Mouse (Mus musculus) heart, embryonic 13.5 days (tissue): ENCODE results near the gene Cox8a. TPM values are rescaled to one million over a fixed set of nuclear protein-coding genes. Genes with fewer than 3 reads are reported as not detected.
A peak's percentile ranks its signal among the peaks of the same experiment; 100 is the strongest.

Experiments
- ATAC-seq: fragments of 200-750 bp; cut with Nextera tagmentation; 2 replicates; pipeline ENCODE4 v1.8.0; 2017; ENCODE audit warnings: moderate TSS enrichment; ENCODE audit not compliant: insufficient number of reproducible peaks, low FRiP score, low TSS enrichment; ENCODE audit errors: extremely low read depth
- H3K27ac ChIP-seq: fragments of 300-500 bp; sonication (generic); replicated peaks from 2 replicates; pipeline ENCODE4 v1.5.1; 2015; ENCODE audit warnings: moderate library complexity, mild to moderate bottlenecking, inconsistent platforms
- H3K27me3 ChIP-seq: fragments of 300-500 bp; sonication (generic); replicated peaks from 2 replicates; pipeline ENCODE4 v1.6.1; 2015; ENCODE audit warnings: mild to moderate bottlenecking, inconsistent platforms
- H3K36me3 ChIP-seq: fragments of 300-500 bp; sonication (generic); 2 replicates; pipeline ENCODE4 v1.6.1; 2015; ENCODE audit warnings: mild to moderate bottlenecking, inconsistent platforms
- H3K4me1 ChIP-seq: fragments of 300-500 bp; sonication (generic); 2 replicates; pipeline ENCODE4 v1.6.1; 2015; ENCODE audit warnings: inconsistent platforms
- H3K4me2 ChIP-seq: fragments of 300-500 bp; sonication (generic); 2 replicates; pipeline ENCODE4 v1.6.1; 2015; ENCODE audit warnings: inconsistent platforms, mild to moderate bottlenecking, moderate library complexity
- H3K4me3 ChIP-seq: fragments of 300-500 bp; sonication (generic); 2 replicates; pipeline ENCODE4 v1.5.1; 2015; ENCODE audit warnings: moderate library complexity, mild to moderate bottlenecking, inconsistent platforms
- H3K9ac ChIP-seq: fragments of 300-500 bp; sonication (generic); 2 replicates; pipeline ENCODE4 v1.6.1; 2015; ENCODE audit warnings: inconsistent platforms, mild to moderate bottlenecking, moderate library complexity
- H3K9me3 ChIP-seq: fragments of 300-500 bp; sonication (generic); 2 replicates; pipeline ENCODE4 v1.6.1; 2016; ENCODE audit warnings: inconsistent platforms
- WGBS: fragments of 180-500 bp; shearing (Covaris S2); methylation state at CpG from one replicate; pipeline ENCODE4 v1.1.7; 2015; ENCODE audit warnings: mixed read lengths; 5-methylcytosine and 5-hydroxymethylcytosine counted together
- polyA plus RNA-seq: library from polyadenylated mRNA; unstranded; fragments of >200 nt; fragmentation: Nextera tagmentation; extraction: Ambion mirVana; gene quantifications from 2 replicates; pipeline ENCODE4 v1.2.1, GENCODE M21; 2015

Gene Cox8a
- polyA plus RNA-seq, 1 experiment from 2014 or later: 1,676 TPM

GRCm38 (mm10) chr19:7168423-7168822 is 49.0 kb downstream of the Cox8a start:
- H3K27me3 ChIP-seq: peaks cover 57% of the 10 kb centered on the region
- no peak for ATAC-seq
- no peaks in the 10 kb centered on the region for H3K36me3 ChIP-seq
- no peaks in the 10 kb centered on the region for H3K9me3 ChIP-seq
- 57% methylated on average over 2 of the region's 2 CpGs for WGBS
- peaks cover 40% of the 10 kb centered on the region for H3K4me1 ChIP-seq
- H3K27ac ChIP-seq: no peak overlapping the region
- H3K9ac ChIP-seq: no peak overlapping the region
- no peak overlapping the region for H3K4me2 ChIP-seq
- no peak overlapping the region for H3K4me3 ChIP-seq

GRCm38 (mm10) chr19:7166767-7167166 is 50.6 kb downstream of the Cox8a start:
- Histone ChIP-seq H3K27ac (no peak overlapping the region), H3K36me3 (no peaks in the 10 kb centered on the region), H3K4me1 (peaks cover 31% of the 10 kb centered on the region), H3K27me3 (peaks cover 73% of the 10 kb centered on the region), H3K9ac (no peak overlapping the region), H3K4me3 (no peak overlapping the region), H3K4me2 (no peak overlapping the region), H3K9me3 (no peaks in the 10 kb centered on the region)
- ATAC-seq: no peak
- WGBS: 18% methylated on average over 6 of the region's 6 CpGs

GRCm38 (mm10) chr19:7166200-7166711 is 51.2 kb downstream of the Cox8a start:
- no peak for ATAC-seq
- peak overlapping the region; percentile 83 for H3K9ac ChIP-seq
- 3% methylated on average over 13 of the region's 15 CpGs for WGBS

GRCm38 (mm10) chr19:7165509-7166199 is 51.8 kb downstream of the Cox8a start:
- peak overlapping the region; percentile 100 for H3K4me2 ChIP-seq
- H3K4me1 ChIP-seq: peaks cover 25% of the 10 kb centered on the region
- peak overlapping the region; percentile 73 for H3K4me3 ChIP-seq
- peak overlapping the region; percentile 83 for H3K9ac ChIP-seq
- H3K36me3 ChIP-seq: no peaks in the 10 kb centered on the region
- 1% methylated on average over 62 of the region's 105 CpGs for WGBS
- ATAC-seq: no peak
- H3K27me3 ChIP-seq: peaks cover 84% of the 10 kb centered on the region
- H3K27ac ChIP-seq: no peak overlapping the region
- H3K9me3 ChIP-seq: no peaks in the 10 kb centered on the region

More at GRCm38 (mm10) chr19:7166200-7166711, 51.2 kb downstream of the Cox8a start:
- Histone ChIP-seq H3K36me3 (no peaks in the 10 kb centered on the region), H3K27me3 (peaks cover 79% of the 10 kb centered on the region), H3K27ac (no peak overlapping the region), H3K4me1 (peaks cover 26% of the 10 kb centered on the region), H3K4me2 (peak overlapping the region; percentile 100), H3K4me3 (peak overlapping the region; percentile 73), H3K9me3 (no peaks in the 10 kb centered on the region)

Other genes with a start within 250 kb of the Cox8a start
- gene Ppp1r14b, start 242.6 kb downstream of the Cox8a start, polyA plus RNA-seq: 82.3 and 117 TPM in 2 replicates
- gene Plcb3, start 241.1 kb downstream of the Cox8a start, polyA plus RNA-seq: 18.1 and 18.6 TPM in 2 replicates
- 80.9 and 98.7 TPM in 2 replicates for gene Fkbp2, start 237.1 kb downstream of the Cox8a start, polyA plus RNA-seq
- gene Vegfb, start 230.0 kb downstream of the Cox8a start, polyA plus RNA-seq: 125 and 133 TPM in 2 replicates
- 33.2 and 35.6 TPM in 2 replicates for gene Dnajc4, start 225.0 kb downstream of the Cox8a start, polyA plus RNA-seq
- gene Nudt22, start 221.5 kb downstream of the Cox8a start, polyA plus RNA-seq: 23.3 and 26.8 TPM in 2 replicates
- 15.8 and 16.6 TPM in 2 replicates for gene Trpt1, start 221.5 kb downstream of the Cox8a start, polyA plus RNA-seq
- gene Fermt3, start 198.1 kb downstream of the Cox8a start, polyA plus RNA-seq: 7.6 and 8.1 TPM in 2 replicates
- 207 and 228 TPM in 2 replicates for gene Stip1, start 177.6 kb downstream of the Cox8a start, polyA plus RNA-seq
- 32.0 and 32.9 TPM in 2 replicates for gene Macrod1, start 160.8 kb downstream of the Cox8a start, polyA plus RNA-seq
- 1.1 and 1.4 TPM in 2 replicates for gene Flrt1, start 111.9 kb downstream of the Cox8a start, polyA plus RNA-seq
- 147 and 160 TPM in 2 replicates for gene Otub1, start 11.3 kb downstream of the Cox8a start, polyA plus RNA-seq
- gene Naa40, start 23.6 kb upstream of the Cox8a start, polyA plus RNA-seq: 51.0 and 52.1 TPM in 2 replicates
- 12.7 and 16.5 TPM in 2 replicates for gene Rcor2, start 49.7 kb upstream of the Cox8a start, polyA plus RNA-seq
- gene Mark2, start 124.2 kb upstream of the Cox8a start, polyA plus RNA-seq: 27.3 and 28.8 TPM in 2 replicates
- 18.8 and 22.3 TPM in 2 replicates for gene Spindoc, start 165.4 kb upstream of the Cox8a start, polyA plus RNA-seq
- gene 2700081O15Rik, start 200.0 kb upstream of the Cox8a start, polyA plus RNA-seq: 3.5 and 3.7 TPM in 2 replicates